Mouse (Mus musculus): ENCODE measurements around the gene Tph1. TPM values are rescaled to one million over a fixed set of nuclear protein-coding genes. Genes with fewer than 3 reads are reported as not detected.

Gene Tph1
- polyA plus RNA-seq, 1 experiment from 2014 or later = not detected

DNA sequence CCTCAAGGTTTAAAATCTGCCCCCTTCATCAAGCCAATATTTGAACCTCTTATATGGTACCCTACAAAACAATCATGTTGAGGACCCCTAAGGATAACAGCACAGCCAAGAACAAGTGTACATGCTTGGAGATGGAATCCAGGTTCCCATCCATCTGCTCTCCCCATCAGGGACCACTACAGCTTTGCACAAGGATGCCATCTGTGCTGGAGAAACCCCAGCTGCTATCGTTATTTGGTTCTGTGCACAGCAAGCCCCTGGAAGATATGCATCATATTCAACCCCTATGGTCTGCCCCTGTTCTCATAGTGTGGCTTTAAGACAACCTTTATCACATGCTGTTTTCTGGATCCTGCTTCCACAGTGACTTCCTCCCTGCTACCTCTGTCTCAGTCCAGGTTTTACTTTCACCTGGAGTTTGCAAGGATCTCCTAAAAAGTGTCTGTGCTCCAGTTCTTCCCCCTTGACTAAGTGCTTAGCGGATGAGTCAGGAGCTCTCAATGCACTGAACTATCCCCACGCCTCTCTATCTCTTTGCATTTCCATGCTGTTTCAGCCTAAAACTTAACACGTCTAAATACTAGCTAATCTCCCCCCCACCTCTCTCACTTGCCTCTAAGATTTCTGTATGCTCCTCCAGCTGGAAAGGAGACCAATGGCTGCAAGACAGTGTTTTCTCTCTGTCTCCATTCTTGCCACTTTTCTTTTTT lies 23.8 kb downstream of the Tph1 start:
- H3K27ac ChIP-seq (replicated peaks) = no peak overlapping the region
- no peak overlapping the region for H3K4me3 ChIP-seq
- H3K36me3 ChIP-seq = no peaks in the 10 kb centered on the region
- WGBS = 61% methylated on average over 4 of the region's 4 CpGs
- H3K27me3 ChIP-seq (replicated peaks) = 0 out of 2 replicates have a peak, but pooled peaks cover 22% of the 10 kb centered on the region
- H3K9ac ChIP-seq = no peak overlapping the region
- no peaks in the 10 kb centered on the region for H3K9me3 ChIP-seq
- H3K4me1 ChIP-seq = no peaks in the 10 kb centered on the region
- H3K4me2 ChIP-seq = no peak overlapping the region
- no peak for ATAC-seq (ENCODE audit: extremely low read depth, insufficient number of reproducible peaks, low FRiP score, low TSS enrichment)

DNA sequence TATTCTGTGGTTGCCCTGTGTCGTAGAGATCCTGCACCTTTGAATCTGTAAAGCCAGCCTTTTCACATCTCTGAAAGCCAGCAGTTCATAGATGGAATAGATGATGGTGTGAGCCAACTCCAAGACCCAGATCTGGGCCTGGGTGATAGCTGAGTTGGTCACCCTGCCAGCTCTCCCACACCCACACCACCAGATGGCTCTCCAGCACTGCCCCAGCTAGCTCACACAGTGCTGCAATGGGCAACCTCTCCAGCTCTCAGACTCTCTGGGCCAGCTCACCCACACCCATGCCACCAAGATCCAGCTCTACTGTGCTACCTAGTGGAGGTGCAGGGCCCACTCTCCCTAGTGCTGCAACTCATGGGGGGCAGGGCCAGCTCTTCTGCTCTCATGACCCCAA lies 29.2 kb downstream of the Tph1 start:
- peaks cover 12% of the 10 kb centered on the region for H3K4me1 ChIP-seq
- WGBS = 45% methylated on average over 1 of the region's 1 CpGs
- ATAC-seq (ENCODE audit: extremely low read depth, insufficient number of reproducible peaks, low FRiP score, low TSS enrichment) = no peak

DNA sequence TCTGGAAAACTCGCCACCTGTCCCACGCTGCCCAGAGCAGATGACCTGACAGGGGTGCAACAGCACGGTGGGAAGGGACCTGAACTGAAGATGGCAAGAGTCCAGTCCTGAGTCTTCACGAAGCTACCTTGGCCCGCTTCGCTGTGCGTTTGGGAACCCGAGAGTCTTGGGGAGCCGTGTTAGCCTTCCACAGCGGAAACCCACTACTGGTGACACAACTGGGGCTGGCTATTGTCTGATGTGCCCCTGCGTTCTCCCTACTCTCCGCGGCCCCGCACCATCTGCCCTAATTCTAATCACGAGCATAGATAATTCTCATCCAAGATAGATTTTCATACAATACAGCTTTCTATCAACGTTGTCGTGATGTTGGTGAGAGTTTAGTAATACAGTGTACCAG lies 32.3 kb downstream of the Tph1 start:
- Histone ChIP-seq H3K4me3 (peak overlapping the region; percentile 65), H3K36me3 (no peaks in the 10 kb centered on the region), H3K27me3 (replicated peaks) (peaks cover 23% of the 10 kb centered on the region), H3K27ac (replicated peaks) (no peak overlapping the region), H3K9ac (peak overlapping the region; percentile 86), H3K4me1 (peaks cover 12% of the 10 kb centered on the region), H3K9me3 (no peaks in the 10 kb centered on the region), H3K4me2 (peak overlapping the region; percentile 93)
- no peak for ATAC-seq (ENCODE audit: extremely low read depth, insufficient number of reproducible peaks, low FRiP score, low TSS enrichment)
- WGBS = 15% methylated on average over 17 of the region's 17 CpGs

More for the DNA sequence above, 29.2 kb downstream of the Tph1 start:
- H3K4me2 ChIP-seq = no peak overlapping the region
- no peak overlapping the region for H3K9ac ChIP-seq
- no peak overlapping the region for H3K27ac ChIP-seq (replicated peaks)
- peaks cover 34% of the 10 kb centered on the region for H3K27me3 ChIP-seq (replicated peaks)
- H3K9me3 ChIP-seq = no peaks in the 10 kb centered on the region
- H3K36me3 ChIP-seq = no peaks in the 10 kb centered on the region
- H3K4me3 ChIP-seq = no peak overlapping the region

DNA sequence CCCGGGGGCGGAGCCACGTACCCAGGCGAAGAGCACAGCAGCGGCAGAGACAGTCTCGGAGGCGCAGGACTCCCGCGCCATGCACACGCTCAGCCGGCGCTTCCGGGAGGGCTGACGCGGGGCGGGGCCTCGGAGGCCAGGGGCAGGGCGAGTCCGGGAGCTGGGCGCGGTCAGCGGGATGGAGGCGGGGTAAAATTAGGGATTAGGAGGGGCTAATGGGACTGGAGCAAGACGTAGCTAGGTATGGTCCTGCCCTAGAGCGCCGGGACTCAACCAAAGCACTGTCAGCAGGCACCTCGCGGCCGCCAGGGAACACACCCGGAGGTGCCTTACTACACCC lies 32.7 kb downstream of the Tph1 start, which contains the start of gene Sergef:
TSS of gene Sergef (minus strand) at position 116 of the 340 bp plus-strand sequence.
- ATAC-seq (ENCODE audit: extremely low read depth, insufficient number of reproducible peaks, low FRiP score, low TSS enrichment) = peak; percentile 91
- peaks cover 2% of the 10 kb centered on the region; the same call in 1 of the 2 replicates for H3K36me3 ChIP-seq
- H3K4me2 ChIP-seq = peak within 1 kb of the TSS; percentile 93
- peak within 1 kb of the TSS; percentile 86 for H3K9ac ChIP-seq
- H3K27me3 ChIP-seq (replicated peaks) = peaks cover 23% of the 10 kb centered on the region
- peak within 1 kb of the TSS; percentile 12; the same call in 1 of the 2 replicates for H3K27ac ChIP-seq (replicated peaks)
- peak within 1 kb of the TSS; percentile 65 for H3K4me3 ChIP-seq
- H3K9me3 ChIP-seq = no peaks in the 10 kb centered on the region
- peaks cover 12% of the 10 kb centered on the region for H3K4me1 ChIP-seq
- 0% methylated on average over 30 of the region's 30 CpGs for WGBS

DNA sequence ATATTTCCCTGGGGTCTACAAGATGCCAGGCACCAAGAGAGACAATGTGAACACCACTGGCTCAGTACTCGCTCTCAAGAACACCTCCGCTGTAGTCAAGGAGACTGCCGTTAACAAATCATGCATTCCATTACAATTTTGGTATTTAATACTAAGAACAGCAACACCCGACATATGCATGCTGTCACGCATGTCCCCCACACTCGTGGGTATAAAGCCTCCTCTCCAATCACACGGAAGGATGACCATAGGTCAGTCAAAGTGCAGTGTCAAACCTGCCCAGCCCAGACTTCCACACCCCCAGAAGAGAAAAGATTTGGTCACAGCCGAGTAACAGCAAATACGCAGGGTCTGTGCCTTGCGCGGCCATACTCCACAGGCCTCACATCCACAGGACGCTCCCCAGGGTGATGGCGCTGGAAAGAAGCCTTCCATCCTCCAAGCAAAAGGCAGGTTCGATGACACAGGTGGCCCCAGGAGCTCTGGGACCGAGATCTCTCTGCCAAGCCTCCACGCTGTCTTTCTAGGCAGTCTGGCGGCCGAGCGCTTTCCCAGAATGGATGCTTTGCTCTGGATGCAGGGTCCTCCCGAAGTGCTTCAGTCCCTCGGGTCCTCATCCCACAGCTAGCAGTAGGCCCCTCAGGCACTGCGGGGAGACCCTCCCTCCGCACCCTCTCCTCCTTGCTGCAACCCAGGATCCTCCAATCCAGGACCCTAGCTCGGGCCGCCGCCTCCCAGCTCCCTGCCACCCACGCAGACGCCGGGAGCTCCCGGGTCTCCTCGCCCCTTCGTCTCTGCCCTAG lies 33.2 kb downstream of the Tph1 start:
- no peaks in the 10 kb centered on the region for H3K9me3 ChIP-seq
- peaks cover 21% of the 10 kb centered on the region for H3K27me3 ChIP-seq (replicated peaks)
- WGBS = 10% methylated on average over 32 of the region's 32 CpGs
- peak overlapping the region; percentile 65 for H3K4me3 ChIP-seq
- peaks cover 12% of the 10 kb centered on the region for H3K4me1 ChIP-seq
- H3K9ac ChIP-seq = peak overlapping the region; percentile 86
- ATAC-seq (ENCODE audit: extremely low read depth, insufficient number of reproducible peaks, low FRiP score, low TSS enrichment) = no peak
- peak overlapping the region; percentile 93 for H3K4me2 ChIP-seq
- peak overlapping the region; percentile 12; the same call in 1 of the 2 replicates for H3K27ac ChIP-seq (replicated peaks)
- peaks cover 5% of the 10 kb centered on the region; the same call in 1 of the 2 replicates for H3K36me3 ChIP-seq

DNA sequence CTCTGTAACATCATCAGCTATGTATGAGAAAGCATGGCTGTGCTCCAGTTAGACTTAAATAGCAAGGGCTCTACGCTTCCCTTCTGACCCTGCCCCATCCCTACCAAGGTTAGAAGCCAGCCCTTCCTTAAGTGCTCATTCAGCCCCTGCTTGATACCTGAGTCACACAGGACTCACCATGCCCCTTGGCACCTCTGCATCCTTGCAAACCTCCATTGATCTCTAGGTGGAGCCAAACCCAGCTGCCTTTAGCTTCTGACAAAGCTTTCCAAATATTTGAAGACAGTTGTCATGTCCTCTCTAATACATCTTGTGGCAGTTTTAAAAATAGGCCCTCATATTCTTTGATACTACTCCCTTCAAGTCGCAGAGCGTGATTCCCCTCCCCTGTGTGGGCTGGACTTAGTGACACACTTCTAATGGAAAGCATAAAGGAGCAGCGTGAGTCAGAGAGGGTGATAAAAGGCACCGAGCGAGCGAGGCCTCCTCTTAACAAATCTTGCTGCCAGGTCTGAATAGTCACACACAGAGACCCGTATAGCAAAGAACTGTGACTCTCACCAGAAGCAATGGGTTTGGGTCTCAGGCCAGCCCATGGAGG lies 43.9 kb downstream of the Tph1 start:
- Histone ChIP-seq H3K9ac (no peak overlapping the region; the same call in 1 of the 2 replicates), H3K4me1 (peaks cover 11% of the 10 kb centered on the region), H3K4me2 (0 out of 2 replicates have a peak overlapping the region, but pooled peaks have one; percentile 16), H3K4me3 (no peak overlapping the region), H3K27me3 (replicated peaks) (no peaks in the 10 kb centered on the region), H3K9me3 (no peaks in the 10 kb centered on the region), H3K27ac (replicated peaks) (peak overlapping the region; percentile 63), H3K36me3 (peaks cover 18% of the 10 kb centered on the region)
- ATAC-seq (ENCODE audit: extremely low read depth, insufficient number of reproducible peaks, low FRiP score, low TSS enrichment) = no peak; the same call in 1 of the 2 replicates
- 50% methylated on average over 8 of the region's 8 CpGs for WGBS

DNA sequence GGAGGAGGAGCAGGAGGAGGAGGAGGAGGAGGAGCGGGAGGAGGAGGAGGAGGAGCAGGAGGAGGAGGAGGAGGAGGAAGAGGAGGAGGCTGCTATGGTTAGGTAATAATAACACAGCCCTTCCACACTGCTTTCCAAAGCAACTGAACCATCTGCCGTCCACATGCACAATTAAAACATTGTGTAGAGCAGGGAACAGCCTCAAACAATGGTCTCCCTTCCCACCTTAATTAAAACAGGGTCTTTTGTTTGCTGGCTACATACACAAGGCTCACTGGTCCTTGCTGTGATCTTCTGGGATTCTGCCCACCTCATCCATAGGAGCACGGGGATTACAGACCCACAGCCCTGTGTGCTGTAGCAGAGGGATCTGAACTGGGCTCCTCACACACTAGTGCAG lies 48.4 kb downstream of the Tph1 start:
- H3K9me3 ChIP-seq = no peaks in the 10 kb centered on the region
- H3K9ac ChIP-seq = no peak overlapping the region
- no peak for ATAC-seq (ENCODE audit: extremely low read depth, insufficient number of reproducible peaks, low FRiP score, low TSS enrichment)
- no peaks in the 10 kb centered on the region for H3K27me3 ChIP-seq (replicated peaks)
- peaks cover 8% of the 10 kb centered on the region for H3K4me1 ChIP-seq
- no peak overlapping the region for H3K4me2 ChIP-seq
- H3K4me3 ChIP-seq = no peak overlapping the region
- 73% methylated on average over 2 of the region's 3 CpGs for WGBS
- H3K36me3 ChIP-seq = peaks cover 18% of the 10 kb centered on the region
- no peak overlapping the region for H3K27ac ChIP-seq (replicated peaks)

DNA sequence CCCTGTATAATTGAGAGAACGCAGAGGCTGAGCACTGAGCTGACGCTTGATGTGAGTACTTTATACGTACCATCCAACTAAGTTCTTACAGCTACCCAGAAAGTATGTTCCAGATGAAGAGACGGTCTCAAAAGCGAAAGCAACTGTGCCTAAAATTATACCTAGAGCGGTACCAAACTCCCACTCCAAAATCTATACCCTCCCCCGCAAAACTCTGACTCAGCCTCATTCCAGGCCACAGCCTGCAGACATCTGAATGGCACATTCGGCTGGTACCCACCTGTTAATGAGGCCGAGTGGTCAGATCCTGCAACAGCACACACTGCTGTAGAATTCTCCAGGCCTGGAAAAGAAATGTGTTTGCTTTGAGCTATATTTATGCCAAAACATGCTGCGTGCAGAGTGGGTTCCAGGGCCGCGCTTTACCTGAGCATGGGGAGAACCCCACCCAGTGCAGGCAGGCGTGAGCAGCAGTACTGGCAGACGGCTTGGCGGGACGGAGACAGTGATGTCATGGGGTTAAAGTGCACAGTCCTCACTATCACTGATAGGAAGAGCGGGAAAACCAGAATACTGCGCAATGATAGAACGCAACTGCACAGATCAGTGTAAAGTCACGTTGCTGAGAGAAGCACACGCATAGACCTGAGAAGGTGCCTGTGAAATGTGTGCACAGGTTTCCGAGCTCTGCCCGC lies 53.8 kb downstream of the Tph1 start:
- no peak for ATAC-seq (ENCODE audit: extremely low read depth, insufficient number of reproducible peaks, low FRiP score, low TSS enrichment)

DNA sequence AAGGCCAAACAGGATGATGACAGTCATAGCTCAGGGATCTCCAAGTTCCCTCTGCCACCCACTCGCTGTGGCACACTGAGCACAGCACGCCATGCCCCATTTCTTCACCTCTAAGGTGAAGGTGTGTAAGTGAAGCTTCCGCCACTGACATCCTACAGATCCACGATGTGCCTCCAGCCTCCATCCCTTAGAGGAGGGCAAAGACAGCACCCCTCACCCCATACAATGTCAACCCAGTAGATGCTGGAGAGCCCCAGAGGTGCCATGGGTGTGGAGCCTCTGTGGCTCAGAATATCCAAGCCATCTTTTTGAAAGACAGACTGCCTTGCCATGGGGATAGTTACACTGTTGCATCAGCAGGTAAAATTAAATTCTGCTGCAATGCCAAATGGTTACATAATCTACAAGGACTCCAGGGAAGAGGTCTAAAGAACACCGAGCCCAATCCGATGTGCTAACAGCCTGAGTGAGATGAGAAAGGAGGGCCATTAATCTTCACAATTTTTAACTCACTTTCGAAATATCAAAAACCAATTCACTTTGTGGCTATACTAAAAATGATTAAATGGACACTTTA lies 55.8 kb downstream of the Tph1 start:
- Histone ChIP-seq H3K9ac (no peak overlapping the region), H3K9me3 (no peaks in the 10 kb centered on the region), H3K4me1 (peaks cover 43% of the 10 kb centered on the region), H3K27me3 (replicated peaks) (no peaks in the 10 kb centered on the region), H3K4me2 (no peak overlapping the region), H3K36me3 (peaks cover 20% of the 10 kb centered on the region), H3K4me3 (no peak overlapping the region), H3K27ac (replicated peaks) (peak overlapping the region; percentile 74)
- 87% methylated on average over 7 of the region's 7 CpGs for WGBS
- ATAC-seq (ENCODE audit: extremely low read depth, insufficient number of reproducible peaks, low FRiP score, low TSS enrichment) = no peak

More for the DNA sequence above, 53.8 kb downstream of the Tph1 start:
- H3K9ac ChIP-seq = no peak overlapping the region
- H3K27me3 ChIP-seq (replicated peaks) = no peaks in the 10 kb centered on the region
- WGBS = 85% methylated on average over 23 of the region's 23 CpGs
- H3K4me2 ChIP-seq = no peak overlapping the region
- peaks cover 20% of the 10 kb centered on the region for H3K36me3 ChIP-seq
- H3K4me1 ChIP-seq = peaks cover 22% of the 10 kb centered on the region
- H3K9me3 ChIP-seq = no peaks in the 10 kb centered on the region
- no peak overlapping the region for H3K27ac ChIP-seq (replicated peaks)
- H3K4me3 ChIP-seq = no peak overlapping the region

DNA sequence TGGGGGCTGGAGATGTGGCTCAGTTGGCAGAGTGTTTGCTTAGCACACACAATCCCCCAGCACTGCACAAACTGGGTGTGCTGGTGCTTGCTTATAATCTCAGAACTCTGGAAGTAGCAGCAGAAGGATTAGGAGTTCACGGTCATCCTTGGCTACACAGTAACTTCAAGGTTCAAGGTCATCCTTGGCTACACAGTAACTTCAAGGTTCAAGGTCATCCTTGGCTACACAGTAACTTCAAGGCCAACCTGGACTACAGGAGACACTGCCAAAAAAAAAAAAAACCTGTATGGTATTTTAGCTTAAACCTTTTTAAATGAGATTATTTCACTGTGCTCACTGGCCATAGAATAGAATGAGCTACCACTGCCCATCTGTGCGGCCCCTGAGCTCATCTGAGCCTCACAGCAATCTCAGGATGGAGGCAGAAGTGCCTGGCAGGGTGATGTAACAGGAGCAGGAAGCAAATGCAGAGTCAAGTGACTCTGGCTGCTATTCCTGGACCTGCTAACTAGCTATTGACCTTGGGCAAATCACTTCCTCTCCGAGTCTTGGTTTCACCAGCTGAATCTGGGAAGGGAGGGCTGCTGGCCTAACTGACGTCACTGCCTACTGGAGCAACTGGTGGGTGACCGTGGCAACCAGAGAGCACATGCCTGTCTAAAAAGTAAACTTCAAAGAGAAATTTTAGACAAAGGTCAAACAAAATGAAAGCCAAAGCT lies 56.9 kb downstream of the Tph1 start:
- H3K27me3 ChIP-seq (replicated peaks) = no peaks in the 10 kb centered on the region
- H3K4me1 ChIP-seq = peaks cover 47% of the 10 kb centered on the region
- 37% methylated on average over 5 of the region's 5 CpGs for WGBS
- H3K9ac ChIP-seq = no peak overlapping the region
- no peaks in the 10 kb centered on the region for H3K9me3 ChIP-seq
- no peak overlapping the region for H3K4me2 ChIP-seq
- H3K27ac ChIP-seq (replicated peaks) = peak overlapping the region; percentile 74
- peaks cover 10% of the 10 kb centered on the region for H3K36me3 ChIP-seq
- no peak for ATAC-seq (ENCODE audit: extremely low read depth, insufficient number of reproducible peaks, low FRiP score, low TSS enrichment)
- no peak overlapping the region for H3K4me3 ChIP-seq

Measured in heart, embryonic 13.5 days (tissue).